9 mouse cellular contexts compared by ENCODE assay signal in the genomic region with DNA sequence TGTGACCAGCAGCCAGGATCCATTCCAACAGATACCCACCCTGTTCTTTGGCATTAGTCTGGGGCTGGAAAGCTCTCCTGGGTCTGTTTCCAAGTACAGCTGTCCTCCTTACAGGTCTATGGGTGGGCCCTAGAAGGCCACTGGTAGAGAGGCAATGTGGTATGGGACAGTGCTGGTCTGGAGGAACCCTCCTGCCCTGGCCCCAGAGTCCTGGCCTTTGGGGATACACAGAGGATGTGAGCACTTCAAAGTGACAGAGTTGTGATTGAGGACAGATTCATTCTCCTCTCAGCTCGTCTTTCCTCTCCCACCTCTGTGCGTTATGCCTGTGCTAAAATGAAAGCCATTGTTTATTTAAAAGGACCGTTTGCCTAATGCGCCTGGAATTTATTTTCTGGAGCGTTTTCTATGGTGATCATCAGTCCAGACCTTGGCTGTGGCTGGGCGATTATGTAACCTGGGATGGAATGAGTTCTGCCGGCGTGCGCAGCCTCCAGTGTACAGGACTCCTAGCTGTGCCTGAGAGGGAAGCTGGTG.
A peak's percentile ranks its signal among the peaks of the same experiment; 100 is the strongest.
DNase-seq lines count a peak whose midpoint lies in the region; ATAC-seq and TF ChIP-seq lines count a peak whose summit lies in the region.
"Had no signal": no experiment of that assay in that cellular context is flagged by ENCODE, and none has a peak within 500 bp of the region (broad histone marks: within the 10 kb centered on the region; RNA-seq: fewer than 3 reads in every experiment).

No protein-coding gene starts in this region.

- intact Hi-C loops in heart, postnatal 36 days (cut with DNase I) = loop anchor here (2.0 to 5.0 kb wide), 3 partner anchors 45 to 135 kb away; a partner anchor contains a TSS
- intact Hi-C loops in left cerebral cortex, postnatal 14 days (cut with DNase I) = no loop called here

- H3K9me3 ChIP-seq in lung, postnatal 0 days (ENCODE audit: low read length) = no peaks in the 10 kb centered on the region
- H3K9me3 ChIP-seq: liver, embryonic 15.5 days had no signal

- no peak for TF ChIP-seq POLR2A in spleen, adult 2 months (IDR thresholded peaks at IDR 0.05; ENCODE audit: low read depth, low read length)

- no peak overlapping the region for H3K9ac ChIP-seq in lung, postnatal 0 days (replicated peaks; ENCODE audit: low read depth)
- H3K9ac ChIP-seq: liver, embryonic 15.5 days had no signal

- no peak for TF ChIP-seq CTCF in spleen, adult 2 months (IDR thresholded peaks at IDR 0.05; ENCODE audit: extremely low read depth, insufficient read depth, insufficient read length, insufficient replicate concordance)
- no peak for TF ChIP-seq CTCF in lung, postnatal 0 days (IDR thresholded peaks at IDR 0.05)

- H3K27ac ChIP-seq in spleen, adult 2 months (ENCODE audit: insufficient read depth, low read length) = peak overlapping the region; percentile 36; the same call in 1 of the 2 replicates
- H3K27ac ChIP-seq in lung, postnatal 0 days (ENCODE audit: low read length) = peak overlapping the region; percentile 64
- H3K27ac ChIP-seq: liver, embryonic 15.5 days had no signal

- WGBS in spleen, adult 2 months = 72% methylated on average over 9 of the region's 9 CpGs
- WGBS in lung, postnatal 0 days = 11% methylated on average over 9 of the region's 9 CpGs

- no peaks in the 10 kb centered on the region for H3K36me3 ChIP-seq in spleen, adult 2 months (ENCODE audit: control insufficient read depth, insufficient read depth, low read length)
- no peaks in the 10 kb centered on the region; the same call in 1 of the 2 replicates for H3K36me3 ChIP-seq in lung, postnatal 0 days (ENCODE audit: insufficient read depth, low read length)
- H3K36me3 ChIP-seq: liver, embryonic 15.5 days had no signal

- H3K4me1 ChIP-seq in spleen, adult 2 months (ENCODE audit: control insufficient read depth, insufficient read depth, insufficient read length) = no peaks in the 10 kb centered on the region; the same call in 1 of the 2 replicates
- peaks cover 13% of the 10 kb centered on the region for H3K4me1 ChIP-seq in lung, postnatal 0 days (ENCODE audit: insufficient read depth, low read depth, low read length)
- H3K4me1 ChIP-seq: liver, embryonic 15.5 days had no signal

- ATAC-seq in lung, postnatal 0 days = peak; percentile 72

- no peak for DNase-seq in spleen, adult 2 months (ENCODE audit: low read depth in 1 of 2, low spot score in 2 of 2)
- no peak for DNase-seq in spleen, adult 12 weeks (ENCODE audit: low spot score)
- DNase-seq in heart, postnatal 36 days = peak; percentile 76 to 80
- peak; percentile 94 for DNase-seq in lung, postnatal 0 days (ENCODE audit: low spot score)
- no peak for DNase-seq in right cerebral cortex, adult 18-20 months
- no peak for DNase-seq in left cerebral cortex, postnatal 14 days (ENCODE audit: low spot score in 2 of 2)
- DNase-seq in cerebellum, adult 11-12 months = no peak
- no peak for DNase-seq in frontal cortex, postnatal 14 days (ENCODE audit: low spot score in 2 of 2)

- peak; percentile 74; the same call in 1 of the 2 replicates for TF ChIP-seq EP300 in lung, postnatal 0 days (IDR thresholded peaks at IDR 0.05)

- no peaks in the 10 kb centered on the region for H3K27me3 ChIP-seq in spleen, adult 2 months (ENCODE audit: control insufficient read depth, insufficient read depth, low read length)
- H3K27me3 ChIP-seq in lung, postnatal 0 days (replicated peaks; ENCODE audit: insufficient read depth, low read length) = no peaks in the 10 kb centered on the region
- H3K27me3 ChIP-seq: liver, embryonic 15.5 days had no signal

- no peak overlapping the region; the same call in 1 of the 2 replicates for H3K4me2 ChIP-seq in lung, postnatal 0 days (replicated peaks; ENCODE audit: low read depth, low read length)
- H3K4me2 ChIP-seq: liver, embryonic 15.5 days had no signal

- no peak overlapping the region for H3K4me3 ChIP-seq in spleen, adult 2 months (ENCODE audit: extremely low read depth, insufficient read depth, insufficient read length)
- no peak overlapping the region for H3K4me3 ChIP-seq in lung, postnatal 0 days (ENCODE audit: low read depth, low read length)
- H3K4me3 ChIP-seq: liver, embryonic 15.5 days had no signal

Comparison
In these comparisons a context has a peak if more than half of its experiments do, and no peak if none do; other contexts are left out.
1. DNase-seq: peak in heart, postnatal 36 days (2 of 2) and lung, postnatal 0 days (single experiment); none in spleen, adult 2 months (0 of 2), spleen, adult 12 weeks (single experiment), right cerebral cortex, adult 18-20 months (single experiment), left cerebral cortex, postnatal 14 days (0 of 2), cerebellum, adult 11-12 months (single experiment) and frontal cortex, postnatal 14 days (0 of 2).